Mouse (Mus musculus): Measurements from ENCODE around the gene Atrnl1. TPM values are rescaled to one million over a fixed set of nuclear protein-coding genes. Genes with fewer than 3 reads are reported as not detected.

The Atrnl1 gene
- polyA plus RNA-seq, 1 experiment = 4.2 TPM

DNA sequence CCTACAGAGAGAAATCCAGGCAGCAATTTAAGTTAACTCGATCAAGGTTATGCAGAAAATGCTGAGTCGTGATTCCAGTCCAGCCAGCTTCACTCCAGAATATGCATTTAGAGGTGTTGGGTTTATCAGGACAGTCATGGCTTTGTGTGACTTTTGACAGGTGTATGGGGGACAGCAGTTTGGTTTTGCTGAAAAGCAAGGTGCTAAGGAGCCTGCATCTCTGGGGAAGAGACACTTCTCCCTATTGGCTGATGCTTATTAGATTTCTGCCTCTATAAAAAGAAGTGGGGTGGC lies 1.3 kb downstream of the Atrnl1 start:
- no peak overlapping the region for H3K4me3 ChIP-seq (replicated peaks; ENCODE audit: control insufficient read depth, low read depth, low read length)
- WGBS = 12% methylated on average over 2 of the region's 2 CpGs
- no peaks in the 10 kb centered on the region for H3K4me1 ChIP-seq (ENCODE audit: control insufficient read depth, insufficient read depth, low read length)
- no peak overlapping the region for H3K27ac ChIP-seq (ENCODE audit: control insufficient read depth, insufficient read depth, low read depth, low read length, poor library complexity)
- TF ChIP-seq CTCF (IDR thresholded peaks at IDR 0.05; ENCODE audit: control insufficient read depth, insufficient read depth, low read length) (no peak), POLR2A (IDR thresholded peaks at IDR 0.05; ENCODE audit: borderline replicate concordance, control insufficient read depth, low read depth, low read length) (no peak)

DNA sequence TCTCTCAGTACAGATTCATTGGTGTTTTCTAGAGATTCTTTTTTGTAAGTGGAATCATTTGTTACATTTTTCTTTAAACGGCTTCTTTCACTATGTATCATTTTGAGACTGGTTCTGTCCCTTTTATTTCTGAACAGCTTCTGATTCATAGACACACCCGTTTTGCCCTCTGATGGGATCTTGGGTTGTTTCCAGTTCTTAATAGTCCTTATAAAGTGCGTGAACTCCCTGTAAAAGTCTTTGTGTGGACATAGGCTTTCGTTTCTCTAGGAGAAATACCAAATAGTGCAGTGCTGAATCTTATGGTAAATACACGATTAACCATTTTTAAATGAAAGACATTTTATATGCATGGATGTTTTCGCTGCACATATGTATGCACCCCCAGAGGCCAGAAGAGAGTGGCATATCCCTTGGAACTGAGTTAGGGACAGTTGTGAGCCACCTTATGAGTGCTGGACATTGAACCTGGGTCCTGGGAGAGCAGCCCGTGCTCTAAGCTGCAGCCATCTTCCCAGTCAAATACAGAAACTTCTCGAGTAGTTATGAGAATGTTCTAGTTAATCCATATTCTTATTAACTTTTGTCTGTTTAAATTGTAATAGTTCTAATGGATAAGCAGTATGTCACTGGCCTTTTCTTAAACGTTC lies 5.3 kb downstream of the Atrnl1 start:
- Histone ChIP-seq H3K27ac (ENCODE audit: control insufficient read depth, insufficient read depth, low read depth, low read length, poor library complexity) (no peak overlapping the region), H3K4me1 (ENCODE audit: control insufficient read depth, insufficient read depth, low read length) (no peaks in the 10 kb centered on the region; the same call in 1 of the 2 replicates), H3K4me3 (replicated peaks; ENCODE audit: control insufficient read depth, low read depth, low read length) (no peak overlapping the region)
- WGBS = 79% methylated on average over 9 of the region's 9 CpGs
- TF ChIP-seq POLR2A (IDR thresholded peaks at IDR 0.05; ENCODE audit: borderline replicate concordance, control insufficient read depth, low read depth, low read length) (no peak), CTCF (IDR thresholded peaks at IDR 0.05; ENCODE audit: control insufficient read depth, insufficient read depth, low read length) (no peak)

DNA sequence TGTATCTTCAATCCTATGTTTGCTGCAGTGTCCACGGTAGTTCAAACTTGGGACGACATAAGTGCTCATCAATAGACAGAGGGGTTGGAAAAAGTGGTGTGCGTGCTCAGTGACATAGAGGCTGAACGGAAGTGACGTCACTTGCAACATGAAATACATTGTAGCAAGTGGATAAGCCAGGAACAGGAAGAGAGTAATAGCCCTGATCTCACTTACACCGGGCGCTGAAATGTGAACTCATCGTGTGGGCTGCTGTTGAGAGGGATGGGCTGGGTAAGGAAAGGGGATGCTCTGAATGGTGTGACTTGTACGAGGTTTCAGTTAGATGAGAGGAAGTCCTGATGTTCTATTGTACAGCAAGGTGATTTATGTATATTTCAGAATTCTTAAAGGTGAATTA lies 8.3 kb downstream of the Atrnl1 start:
- no peak overlapping the region for H3K27ac ChIP-seq (ENCODE audit: control insufficient read depth, insufficient read depth, low read depth, low read length, poor library complexity)
- H3K4me3 ChIP-seq (replicated peaks; ENCODE audit: control insufficient read depth, low read depth, low read length) = no peak overlapping the region
- whole genome bisulfite sequencing = 50% methylated on average over 9 of the region's 9 CpGs
- H3K4me1 ChIP-seq (ENCODE audit: control insufficient read depth, insufficient read depth, low read length) = no peaks in the 10 kb centered on the region; the same call in 1 of the 2 replicates
- no peak for TF ChIP-seq CTCF (IDR thresholded peaks at IDR 0.05; ENCODE audit: control insufficient read depth, insufficient read depth, low read length)
- no peak for TF ChIP-seq POLR2A (IDR thresholded peaks at IDR 0.05; ENCODE audit: borderline replicate concordance, control insufficient read depth, low read depth, low read length)

DNA sequence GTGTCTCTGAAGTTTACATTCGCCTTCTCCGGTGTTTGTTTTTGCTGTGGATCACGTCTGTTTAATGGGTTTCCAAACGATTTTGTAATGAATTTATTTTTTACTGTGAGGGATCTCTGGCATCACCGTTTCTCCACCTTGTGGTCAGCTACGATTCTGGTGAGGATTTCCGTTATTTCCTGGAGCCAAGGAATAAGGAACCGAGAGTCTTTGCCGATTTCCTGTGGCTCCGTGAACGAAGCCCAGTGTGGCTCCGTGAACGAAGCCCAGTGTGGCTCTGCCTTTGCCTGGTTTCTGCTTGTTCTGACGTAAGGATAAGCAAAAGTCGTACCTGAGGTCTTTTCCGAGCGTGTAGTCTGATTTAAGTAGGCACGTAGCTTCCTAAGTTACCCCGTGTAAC lies 11.0 kb downstream of the Atrnl1 start:
- H3K4me3 ChIP-seq (replicated peaks; ENCODE audit: control insufficient read depth, low read depth, low read length) = no peak overlapping the region
- H3K27ac ChIP-seq (ENCODE audit: control insufficient read depth, insufficient read depth, low read depth, low read length, poor library complexity) = no peak overlapping the region
- WGBS = 37% methylated on average over 19 of the region's 19 CpGs
- no peak for TF ChIP-seq CTCF (IDR thresholded peaks at IDR 0.05; ENCODE audit: control insufficient read depth, insufficient read depth, low read length)
- TF ChIP-seq POLR2A (IDR thresholded peaks at IDR 0.05; ENCODE audit: borderline replicate concordance, control insufficient read depth, low read depth, low read length) = no peak
- no peaks in the 10 kb centered on the region; the same call in 1 of the 2 replicates for H3K4me1 ChIP-seq (ENCODE audit: control insufficient read depth, insufficient read depth, low read length)

DNA sequence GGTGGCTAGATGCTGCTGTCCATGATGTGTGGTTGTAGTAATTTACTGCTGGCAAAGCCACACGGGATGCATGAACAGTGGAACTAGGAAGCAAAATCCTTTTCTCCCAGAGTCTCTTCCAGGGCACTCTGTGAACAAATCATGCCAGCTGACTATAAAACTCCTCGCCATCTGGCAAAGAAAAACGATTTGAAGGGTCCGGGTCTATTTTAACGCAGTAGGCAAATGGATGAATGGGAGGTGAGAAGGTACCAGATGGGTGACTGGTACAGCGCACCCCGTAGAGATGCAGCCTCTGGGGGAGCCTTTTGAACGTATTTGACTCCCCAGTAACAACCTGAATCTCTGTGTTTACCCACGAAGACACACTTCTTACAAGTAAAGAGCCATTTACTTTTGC lies 14.9 kb downstream of the Atrnl1 start:
- H3K4me3 ChIP-seq (replicated peaks; ENCODE audit: control insufficient read depth, low read depth, low read length) = no peak overlapping the region
- H3K4me1 ChIP-seq (ENCODE audit: control insufficient read depth, insufficient read depth, low read length) = no peaks in the 10 kb centered on the region; the same call in 1 of the 2 replicates
- H3K27ac ChIP-seq (ENCODE audit: control insufficient read depth, insufficient read depth, low read depth, low read length, poor library complexity) = no peak overlapping the region
- TF ChIP-seq CTCF (IDR thresholded peaks at IDR 0.05; ENCODE audit: control insufficient read depth, insufficient read depth, low read length) (no peak), POLR2A (IDR thresholded peaks at IDR 0.05; ENCODE audit: borderline replicate concordance, control insufficient read depth, low read depth, low read length) (no peak)
- WGBS = 89% methylated on average over 9 of the region's 9 CpGs

DNA sequence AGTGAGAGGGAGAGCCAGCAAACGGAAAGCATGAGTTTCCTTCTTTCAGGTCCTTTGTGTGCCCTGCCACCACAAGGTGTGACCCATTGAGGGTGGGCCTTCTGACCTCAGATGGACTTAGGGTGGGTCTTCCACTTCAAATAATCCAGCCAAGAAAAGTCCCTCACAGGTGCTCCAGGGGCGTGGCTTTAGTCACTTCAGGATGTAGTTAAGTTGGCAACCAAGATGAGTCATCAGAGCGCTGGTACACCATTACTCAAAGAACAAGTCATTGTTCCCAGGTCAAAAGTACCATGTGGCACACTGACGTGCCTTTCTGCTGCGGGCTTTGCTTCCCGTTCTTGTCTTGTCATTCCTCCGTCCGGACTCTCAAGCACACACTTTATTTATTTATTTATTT lies 16.4 kb downstream of the Atrnl1 start:
- no peak overlapping the region for H3K4me3 ChIP-seq (replicated peaks; ENCODE audit: control insufficient read depth, low read depth, low read length)
- TF ChIP-seq POLR2A (IDR thresholded peaks at IDR 0.05; ENCODE audit: borderline replicate concordance, control insufficient read depth, low read depth, low read length) (no peak), CTCF (IDR thresholded peaks at IDR 0.05; ENCODE audit: control insufficient read depth, insufficient read depth, low read length) (no peak)
- H3K27ac ChIP-seq (ENCODE audit: control insufficient read depth, insufficient read depth, low read depth, low read length, poor library complexity) = no peak overlapping the region
- H3K4me1 ChIP-seq (ENCODE audit: control insufficient read depth, insufficient read depth, low read length) = no peaks in the 10 kb centered on the region
- WGBS = 88% methylated on average over 8 of the region's 8 CpGs

DNA sequence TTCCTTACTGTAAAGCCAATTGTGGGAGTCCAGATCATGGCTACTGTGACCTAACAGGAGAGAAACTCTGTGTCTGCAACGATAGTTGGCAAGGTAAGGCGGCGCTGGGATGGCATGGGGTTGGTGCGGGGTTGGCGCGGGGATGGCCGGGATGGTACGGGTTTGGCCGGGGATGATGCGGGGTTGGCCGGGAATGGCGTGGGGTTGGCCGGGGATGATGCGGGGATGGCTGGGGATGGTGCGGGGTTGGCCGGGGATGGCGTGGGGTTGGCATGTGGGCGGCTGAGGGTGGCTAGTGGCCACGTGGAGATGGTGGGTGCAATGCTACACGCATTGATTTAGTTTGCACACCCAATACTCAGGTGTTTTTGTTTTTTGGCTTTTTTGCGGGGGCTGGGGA lies 31.7 kb downstream of the Atrnl1 start:
- TF ChIP-seq CTCF (IDR thresholded peaks at IDR 0.05; ENCODE audit: control insufficient read depth, insufficient read depth, low read length) (no peak), POLR2A (IDR thresholded peaks at IDR 0.05; ENCODE audit: borderline replicate concordance, control insufficient read depth, low read depth, low read length) (no peak)
- 91% methylated on average over 21 of the region's 21 CpGs for WGBS
- Histone ChIP-seq H3K4me3 (replicated peaks; ENCODE audit: control insufficient read depth, low read depth, low read length) (no peak overlapping the region), H3K4me1 (ENCODE audit: control insufficient read depth, insufficient read depth, low read length) (no peaks in the 10 kb centered on the region), H3K27ac (ENCODE audit: control insufficient read depth, insufficient read depth, low read depth, low read length, poor library complexity) (no peak overlapping the region)

DNA sequence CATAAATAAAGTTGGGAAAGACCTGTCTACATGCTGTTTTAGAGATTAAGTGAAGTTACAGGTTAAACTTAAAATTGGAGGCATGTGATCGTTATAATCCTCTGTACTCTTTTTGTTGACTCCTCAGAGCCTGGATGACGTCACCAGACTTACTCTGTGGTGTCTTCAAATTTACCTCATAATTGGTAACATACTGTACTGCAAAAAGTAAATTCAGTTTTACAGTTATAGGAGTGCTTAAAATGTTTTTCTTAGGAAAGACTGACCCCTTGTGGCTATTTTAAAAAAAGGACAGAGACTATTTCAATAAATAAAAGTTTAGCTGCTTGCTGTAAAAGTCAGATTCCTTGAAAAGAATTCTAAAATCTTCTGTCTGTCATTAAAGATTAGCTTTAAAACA lies 32.1 kb downstream of the Atrnl1 start:
- Histone ChIP-seq H3K4me1 (ENCODE audit: control insufficient read depth, insufficient read depth, low read length) (no peaks in the 10 kb centered on the region), H3K27ac (ENCODE audit: control insufficient read depth, insufficient read depth, low read depth, low read length, poor library complexity) (no peak overlapping the region), H3K4me3 (replicated peaks; ENCODE audit: control insufficient read depth, low read depth, low read length) (no peak overlapping the region)
- 39% methylated on average over 2 of the region's 2 CpGs for WGBS
- TF ChIP-seq CTCF (IDR thresholded peaks at IDR 0.05; ENCODE audit: control insufficient read depth, insufficient read depth, low read length) (no peak), POLR2A (IDR thresholded peaks at IDR 0.05; ENCODE audit: borderline replicate concordance, control insufficient read depth, low read depth, low read length) (no peak)

Data from bone marrow, adult 2 months (tissue).